8 mouse cellular contexts compared by ENCODE assay signal in genomic region chr11:3540451-3541085, GRCm38 (mm10). TPM values are rescaled to one million over a fixed set of nuclear protein-coding genes. Genes with fewer than 3 reads are reported as not detected.
DNase-seq lines count a peak whose midpoint lies in the region; ATAC-seq lines count a peak whose summit lies in the region.

Gene Smtn, minus strand, starts transcription at chr11:3540612.

- no peaks in the 10 kb centered on the region for H3K27me3 ChIP-seq in hindbrain, embryonic 14.5 days (ENCODE audit: control insufficient read depth, insufficient read depth, low read length)
- H3K27me3 ChIP-seq in midbrain, embryonic 16.5 days (ENCODE audit: control insufficient read depth, insufficient read depth, low read depth, low read length), result no peaks in the 10 kb centered on the region

- H3K36me3 ChIP-seq in hindbrain, embryonic 14.5 days (replicated peaks; ENCODE audit: control insufficient read depth, insufficient read depth), result no peaks in the 10 kb centered on the region
- H3K36me3 ChIP-seq in midbrain, embryonic 16.5 days (ENCODE audit: control insufficient read depth, insufficient read depth, low read length), result no peaks in the 10 kb centered on the region

- no peak for DNase-seq in layer of hippocampus, postnatal 14 days (ENCODE audit: low spot score in 2 of 2)
- DNase-seq in layer of hippocampus, adult 11-12 months (ENCODE audit: low spot score), result no peak
- no peak for DNase-seq in adrenal gland, postnatal 14 days
- DNase-seq in gastrocnemius, adult 18-20 months (ENCODE audit: low spot score), result no peak
- no peak for DNase-seq in hindbrain, embryonic 14.5 days (ENCODE audit: low spot score)
- no peak for DNase-seq in frontal cortex, postnatal 14 days (ENCODE audit: low spot score in 2 of 2)
- no peak for DNase-seq in yolk sac, embryonic 10.5 days (ENCODE audit: low spot score)

- no peak for ATAC-seq in hindbrain, embryonic 14.5 days (ENCODE audit: low FRiP score)
- ATAC-seq in midbrain, embryonic 16.5 days, result no peak

- H3K9ac ChIP-seq in hindbrain, embryonic 14.5 days, result 0 out of 2 replicates have a peak within 1 kb of the TSS, but pooled peaks have one; percentile 4
- peak within 1 kb of the TSS; percentile 64 for H3K9ac ChIP-seq in midbrain, embryonic 16.5 days (ENCODE audit: low read depth, low read length)

- H3K27ac ChIP-seq in hindbrain, embryonic 14.5 days, result no peak within 1 kb of the TSS
- no peak within 1 kb of the TSS for H3K27ac ChIP-seq in midbrain, embryonic 16.5 days (ENCODE audit: low read length)

- peak within 1 kb of the TSS; percentile 40 for H3K4me3 ChIP-seq in hindbrain, embryonic 14.5 days (replicated peaks; ENCODE audit: low read length)
- H3K4me3 ChIP-seq in midbrain, embryonic 16.5 days (ENCODE audit: low read depth, low read length), result peak within 1 kb of the TSS; percentile 49

- 0 out of 2 replicates have a peak, but pooled peaks cover 4% of the 10 kb centered on the region for H3K9me3 ChIP-seq in hindbrain, embryonic 14.5 days (ENCODE audit: control insufficient read depth, low read length)
- H3K9me3 ChIP-seq in midbrain, embryonic 16.5 days (replicated peaks; ENCODE audit: control insufficient read depth, low read length, poor library complexity, severe bottlenecking), result no peaks in the 10 kb centered on the region

- H3K4me2 ChIP-seq in hindbrain, embryonic 14.5 days (replicated peaks), result peak within 1 kb of the TSS; percentile 74
- peak within 1 kb of the TSS; percentile 84 for H3K4me2 ChIP-seq in midbrain, embryonic 16.5 days (ENCODE audit: low read length)

- 0 out of 2 replicates have a peak, but pooled peaks cover 3% of the 10 kb centered on the region for H3K4me1 ChIP-seq in hindbrain, embryonic 14.5 days (replicated peaks; ENCODE audit: control insufficient read depth, insufficient read depth, low read length)
- peaks cover 6% of the 10 kb centered on the region; the same call in 1 of the 2 replicates for H3K4me1 ChIP-seq in midbrain, embryonic 16.5 days (ENCODE audit: control insufficient read depth, insufficient read depth, low read length)

- 95% methylated on average over 23 of the region's 23 CpGs for WGBS in hindbrain, embryonic 14.5 days
- WGBS in midbrain, embryonic 16.5 days, result 95% methylated on average over 23 of the region's 23 CpGs

RNA-seq across cellular contexts. Expression of gene Smtn, which starts in this region (rescaled TPM):
- 10 to 100 TPM; 11.5 to 16.1 TPM for total RNA-seq in layer of hippocampus, postnatal 14 days (2021)
- 56.2 and 69.1 TPM in 2 replicates for total RNA-seq in adrenal gland, postnatal 14 days (2021)
- total RNA-seq in gastrocnemius, adult 18-20 months (2021), result 10 to 100 TPM; 79.9 to 89.7 TPM
- 15.0 and 17.3 TPM in 2 replicates for polyA plus RNA-seq in hindbrain, embryonic 14.5 days (2014; fragmentation: Nextera tagmentation; extraction: Ambion mirVana)
- 14.2 and 14.7 TPM in 2 replicates for polyA plus RNA-seq in midbrain, embryonic 16.5 days (2015; fragmentation: Nextera tagmentation; extraction: Ambion mirVana)
